Mouse (Mus musculus) hindbrain, embryonic 12.5 days (tissue): ENCODE measurements at regions not wholly inside any gene's neighbourhood (a gene's known extent, or its start where the extent isn't known, plus 50 kb on each side); places are given as distances from the start of the nearest gene placed in this dataset.

ENCODE experiments used
- ATAC-seq: fragments of 200-750 bp; cut with Nextera tagmentation; 2 replicates; pipeline ENCODE4 v1.8.0; 2017; ENCODE audit warnings: moderate TSS enrichment; ENCODE audit not compliant: low FRiP score
- H3K27ac ChIP-seq: fragments of 300-500 bp; sonication (generic); 2 replicates; pipeline ENCODE4 v1.5.1; 2016; ENCODE audit warnings: mild to moderate bottlenecking
- H3K27me3 ChIP-seq: fragments of 300-500 bp; sonication (generic); 2 replicates; pipeline ENCODE4 v1.6.1; 2016; ENCODE audit warnings: mild to moderate bottlenecking
- H3K36me3 ChIP-seq: fragments of 300-500 bp; sonication (generic); 2 replicates; pipeline ENCODE4 v1.6.1; 2016; ENCODE audit warnings: mild to moderate bottlenecking
- H3K4me1 ChIP-seq: fragments of 300-500 bp; sonication (generic); 2 replicates; pipeline ENCODE4 v1.6.1; 2016
- H3K4me2 ChIP-seq: fragments of 300-500 bp; sonication (generic); replicated peaks from 2 replicates; pipeline ENCODE4 v1.6.1; 2016; ENCODE audit warnings: mild to moderate bottlenecking
- H3K4me3 ChIP-seq: fragments of 300-500 bp; sonication (generic); 2 replicates; pipeline ENCODE4 v1.5.1; 2016; ENCODE audit warnings: mild to moderate bottlenecking
- H3K9ac ChIP-seq: fragments of 300-500 bp; sonication (generic); 2 replicates; pipeline ENCODE4 v1.6.1; 2016; ENCODE audit warnings: mild to moderate bottlenecking, moderate library complexity
- H3K9me3 ChIP-seq: fragments of 300-500 bp; sonication (generic); replicated peaks from 2 replicates; pipeline ENCODE4 v1.6.1; 2016; ENCODE audit warnings: mild to moderate bottlenecking
- WGBS: fragments of 180-500 bp; shearing (Covaris S2); methylation state at CpG from one replicate; pipeline ENCODE4 v1.1.7; 2016; 5-methylcytosine and 5-hydroxymethylcytosine counted together

DNA sequence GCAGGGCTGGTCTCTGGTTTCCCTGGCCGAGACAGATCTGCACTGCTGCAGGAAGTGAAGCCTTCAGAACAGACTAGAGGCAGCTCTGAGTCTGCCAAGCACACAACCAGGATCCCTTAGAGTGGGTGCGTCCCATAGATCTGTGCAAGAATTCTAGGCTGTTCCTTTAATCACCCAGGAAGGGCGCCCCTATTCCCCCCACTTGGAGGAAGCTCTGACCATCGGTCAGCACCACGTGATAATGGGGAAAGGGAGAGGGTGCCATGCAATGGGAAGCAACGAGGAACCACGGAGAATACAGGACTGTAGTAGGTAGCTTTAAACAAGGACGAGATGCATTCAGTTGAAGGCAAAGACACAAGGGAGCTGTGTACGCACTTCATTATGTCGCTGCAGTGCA is 101.1 kb downstream of the Tmem30b start:
- Histone ChIP-seq H3K4me2 (no peak overlapping the region), H3K4me3 (no peak overlapping the region), H3K27me3 (no peaks in the 10 kb centered on the region), H3K9ac (no peak overlapping the region), H3K9me3 (no peaks in the 10 kb centered on the region), H3K4me1 (peaks cover 5% of the 10 kb centered on the region; the same call in 1 of the 2 replicates), H3K27ac (peak overlapping the region; percentile 8; the same call in 1 of the 2 replicates), H3K36me3 (no peaks in the 10 kb centered on the region)
- no peak for ATAC-seq
- WGBS, result 65% methylated on average over 10 of the region's 10 CpGs

DNA sequence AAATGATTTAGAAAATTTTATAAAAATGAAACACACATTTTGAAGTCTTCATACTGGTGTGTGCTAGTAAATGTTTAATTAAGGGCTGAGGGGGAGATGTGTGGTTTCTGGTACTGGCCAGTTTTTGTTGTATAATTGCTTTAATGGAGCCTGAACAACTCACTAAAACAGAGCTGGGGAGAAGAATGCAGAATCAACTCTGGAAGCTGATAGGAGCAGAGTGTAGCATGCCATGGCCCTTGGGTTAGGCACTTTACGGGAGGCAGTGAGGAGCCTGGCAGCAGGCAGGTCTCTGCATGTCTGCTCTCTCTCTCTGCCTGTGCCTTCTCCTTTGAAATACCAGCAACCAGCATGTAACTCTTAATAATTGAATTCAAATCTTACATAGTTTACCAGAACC is 104.9 kb downstream of the Tmem30b start:
- Histone ChIP-seq H3K27me3 (no peaks in the 10 kb centered on the region), H3K9ac (no peak overlapping the region), H3K4me1 (0 out of 2 replicates have a peak, but pooled peaks cover 3% of the 10 kb centered on the region), H3K27ac (no peak overlapping the region), H3K36me3 (no peaks in the 10 kb centered on the region), H3K4me3 (no peak overlapping the region), H3K4me2 (no peak overlapping the region), H3K9me3 (no peaks in the 10 kb centered on the region)
- ATAC-seq, result no peak
- 59% methylated on average over 1 of the region's 1 CpGs for WGBS

DNA sequence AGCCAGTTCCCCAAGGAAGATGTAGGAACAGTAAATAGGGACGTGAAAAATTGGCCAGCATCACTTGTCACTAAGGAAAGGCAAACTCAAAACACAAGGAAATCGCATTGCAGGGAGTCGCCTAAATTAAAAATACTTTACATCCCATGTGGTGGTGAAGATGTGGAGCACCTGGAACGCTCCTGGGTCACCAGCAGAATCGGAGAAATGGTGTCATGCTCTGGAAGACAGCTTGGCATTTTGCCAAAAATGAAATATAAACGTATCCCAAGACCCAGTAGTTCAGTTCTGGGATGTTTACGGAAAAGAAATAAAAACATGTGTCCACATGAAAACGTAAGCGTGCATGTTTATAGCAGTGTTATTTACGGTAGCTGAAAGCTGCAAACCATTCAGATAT is 111.5 kb downstream of the Tmem30b start:
- Histone ChIP-seq H3K9me3 (no peaks in the 10 kb centered on the region), H3K9ac (no peak overlapping the region), H3K27me3 (no peaks in the 10 kb centered on the region), H3K36me3 (no peaks in the 10 kb centered on the region), H3K4me1 (no peaks in the 10 kb centered on the region), H3K4me3 (no peak overlapping the region), H3K27ac (no peak overlapping the region), H3K4me2 (no peak overlapping the region)
- WGBS, result 78% methylated on average over 10 of the region's 10 CpGs
- ATAC-seq, result no peak

DNA sequence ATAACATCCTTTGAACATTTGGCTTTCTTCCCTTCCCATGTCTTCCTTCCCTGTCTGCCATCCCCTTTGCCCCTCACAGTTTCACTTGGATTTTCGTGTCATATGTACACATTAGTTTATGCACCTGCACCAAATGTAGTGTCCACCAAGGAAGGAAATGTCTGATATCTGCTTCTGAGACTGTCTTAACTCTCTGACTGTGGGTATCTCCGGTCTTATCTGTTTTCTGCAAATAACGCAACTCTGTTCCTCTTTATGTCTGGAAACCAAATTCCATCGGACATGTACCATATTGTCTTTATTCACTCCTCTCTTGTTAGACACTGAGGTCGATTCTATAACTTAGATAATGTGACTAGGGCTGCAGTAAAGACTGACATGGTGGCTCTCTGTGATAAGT is 113.6 kb downstream of the Tmem30b start:
- H3K4me1 ChIP-seq, result 0 out of 2 replicates have a peak, but pooled peaks cover 4% of the 10 kb centered on the region
- no peak overlapping the region for H3K9ac ChIP-seq
- no peak for ATAC-seq
- no peak overlapping the region for H3K27ac ChIP-seq
- WGBS, result 90% methylated on average over 5 of the region's 5 CpGs
- no peak overlapping the region for H3K4me3 ChIP-seq
- H3K27me3 ChIP-seq, result no peaks in the 10 kb centered on the region
- H3K36me3 ChIP-seq, result no peaks in the 10 kb centered on the region
- no peak overlapping the region for H3K4me2 ChIP-seq
- no peaks in the 10 kb centered on the region for H3K9me3 ChIP-seq

DNA sequence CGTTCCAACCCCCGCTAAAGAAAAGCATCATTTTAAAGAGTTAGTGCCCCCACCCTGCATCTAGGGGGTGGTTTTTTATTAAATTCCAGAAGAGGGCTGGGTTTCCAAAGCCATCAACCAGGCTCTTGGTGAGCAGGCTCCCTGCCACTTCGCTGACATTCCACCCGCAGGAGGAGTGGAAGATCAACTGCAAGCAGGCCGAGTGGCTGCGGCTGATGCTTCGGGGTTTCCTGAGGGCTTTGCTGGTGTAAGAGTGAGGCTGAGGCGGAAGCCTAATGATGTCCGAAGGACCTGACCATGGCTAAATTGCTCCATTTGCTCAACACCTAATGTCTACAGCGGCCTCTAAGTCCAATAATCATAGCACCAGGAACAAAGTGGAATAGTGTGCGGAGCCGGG is 118.0 kb downstream of the Tmem30b start:
- no peaks in the 10 kb centered on the region for H3K27me3 ChIP-seq
- H3K4me2 ChIP-seq, result no peak overlapping the region
- no peaks in the 10 kb centered on the region for H3K9me3 ChIP-seq
- no peak overlapping the region for H3K27ac ChIP-seq
- H3K9ac ChIP-seq, result no peak overlapping the region
- no peak overlapping the region for H3K4me3 ChIP-seq
- ATAC-seq, result no peak
- H3K36me3 ChIP-seq, result no peaks in the 10 kb centered on the region
- 0 out of 2 replicates have a peak, but pooled peaks cover 4% of the 10 kb centered on the region for H3K4me1 ChIP-seq
- WGBS, result 68% methylated on average over 12 of the region's 12 CpGs

DNA sequence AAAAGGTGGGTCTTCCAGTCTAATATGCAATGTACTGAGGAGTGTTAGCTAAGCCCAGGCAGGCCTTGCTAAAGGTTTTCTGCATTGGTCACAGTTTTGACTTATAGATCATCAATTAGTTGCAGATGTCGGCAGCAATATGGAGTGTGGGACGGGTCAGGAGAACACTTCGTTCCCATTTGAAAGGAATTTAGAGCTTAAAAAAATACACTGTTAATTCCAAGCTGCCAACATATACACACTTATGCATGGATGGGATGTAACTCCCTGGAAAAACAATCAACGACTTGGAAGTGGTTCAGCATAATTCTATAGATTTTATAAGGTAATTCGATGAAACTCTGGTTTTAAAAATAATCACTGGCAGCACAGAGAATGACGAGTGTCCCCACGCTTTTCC is 121.4 kb downstream of the Tmem30b start:
- Histone ChIP-seq H3K27me3 (no peaks in the 10 kb centered on the region), H3K4me1 (0 out of 2 replicates have a peak, but pooled peaks cover 4% of the 10 kb centered on the region), H3K9ac (no peak overlapping the region), H3K9me3 (no peaks in the 10 kb centered on the region), H3K36me3 (no peaks in the 10 kb centered on the region), H3K4me2 (no peak overlapping the region), H3K27ac (no peak overlapping the region), H3K4me3 (no peak overlapping the region)
- WGBS, result 77% methylated on average over 7 of the region's 7 CpGs
- no peak for ATAC-seq

DNA sequence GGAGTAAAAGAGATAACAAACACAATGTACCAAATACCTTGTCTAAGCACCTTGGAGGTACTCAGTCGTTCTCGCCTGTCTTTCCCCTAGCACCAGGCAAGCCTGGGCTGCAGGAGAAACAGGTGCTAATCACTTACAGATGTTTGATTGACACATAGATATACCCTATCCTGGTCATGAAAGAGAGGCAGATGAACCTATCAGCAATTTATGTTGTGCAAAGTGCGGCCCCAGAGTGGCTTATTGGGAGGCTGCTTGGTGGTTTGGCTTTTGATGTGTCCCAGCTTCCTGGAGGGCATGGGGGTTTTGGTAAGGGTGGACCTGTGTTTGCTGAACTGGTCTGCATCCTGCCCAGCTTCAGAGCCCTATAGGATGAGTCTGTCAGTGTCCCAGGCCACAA is 129.1 kb downstream of the Tmem30b start:
- Histone ChIP-seq H3K4me2 (no peak overlapping the region), H3K27me3 (no peaks in the 10 kb centered on the region), H3K9me3 (no peaks in the 10 kb centered on the region), H3K4me3 (no peak overlapping the region), H3K36me3 (no peaks in the 10 kb centered on the region), H3K9ac (no peak overlapping the region), H3K27ac (no peak overlapping the region), H3K4me1 (peaks cover 26% of the 10 kb centered on the region)
- ATAC-seq, result no peak
- WGBS, result 76% methylated on average over 3 of the region's 3 CpGs

DNA sequence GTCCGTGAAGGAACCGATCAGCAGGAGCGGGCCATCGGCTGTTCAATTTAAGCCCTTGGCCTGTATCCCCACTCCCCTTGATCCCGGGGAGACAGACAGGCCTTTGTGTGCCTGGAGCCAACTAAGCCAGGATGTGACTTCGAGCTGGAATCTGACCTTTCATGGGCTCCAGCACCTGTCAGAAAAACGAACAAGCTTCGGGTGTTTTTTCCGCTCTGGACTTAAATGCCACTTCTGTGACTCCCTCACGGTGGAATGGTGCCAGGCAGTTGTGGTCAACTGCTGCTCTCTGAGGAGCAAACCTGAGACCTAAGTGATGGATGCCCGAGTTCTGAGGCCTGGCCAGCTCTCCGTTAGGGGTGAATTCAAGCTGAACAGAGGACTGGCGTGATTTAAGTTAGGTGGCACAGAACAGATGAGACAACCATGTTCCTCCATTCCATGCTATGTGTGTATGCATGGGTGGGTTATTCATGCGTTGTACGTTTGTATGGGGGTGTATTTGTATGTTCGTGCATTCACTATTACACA is 129.8 kb downstream of the Tmem30b start:
- ATAC-seq, result peak; percentile 32; the same call in 1 of the 2 replicates
- H3K4me3 ChIP-seq, result no peak overlapping the region
- no peak overlapping the region for H3K9ac ChIP-seq
- H3K4me2 ChIP-seq, result no peak overlapping the region
- H3K27me3 ChIP-seq, result no peaks in the 10 kb centered on the region
- peak overlapping the region; percentile 66; the same call in 1 of the 2 replicates for H3K27ac ChIP-seq
- no peaks in the 10 kb centered on the region for H3K9me3 ChIP-seq
- WGBS, result 43% methylated on average over 16 of the region's 16 CpGs
- H3K36me3 ChIP-seq, result no peaks in the 10 kb centered on the region
- H3K4me1 ChIP-seq, result peaks cover 26% of the 10 kb centered on the region

DNA sequence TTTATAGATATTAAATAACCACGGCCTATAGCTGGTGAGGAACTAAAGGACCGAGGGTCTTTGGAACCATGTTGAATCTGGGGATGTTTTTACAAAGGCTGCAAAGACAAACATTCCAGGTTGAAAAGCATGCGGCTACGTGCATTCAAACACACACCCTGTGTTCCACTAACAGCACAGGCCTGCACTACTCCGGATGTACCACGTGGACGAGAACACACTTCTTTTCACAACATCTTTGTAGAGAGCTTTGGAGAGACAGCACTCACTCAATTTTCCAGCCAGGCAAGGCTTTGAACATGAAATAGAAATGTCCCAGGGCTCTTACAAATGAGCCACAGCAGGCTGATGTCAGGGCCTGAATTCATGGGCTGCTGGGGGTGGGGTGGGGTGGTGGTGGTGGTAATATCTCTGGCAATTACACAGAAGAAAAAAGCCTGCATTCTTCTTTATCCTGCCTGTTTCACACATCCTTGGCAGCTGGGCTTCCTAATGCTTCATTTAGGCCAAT is 129.3 kb downstream of the Slc38a6 start:
- WGBS, result 66% methylated on average over 7 of the region's 7 CpGs
- Histone ChIP-seq H3K27me3 (no peaks in the 10 kb centered on the region), H3K4me3 (no peak overlapping the region), H3K4me1 (peaks cover 26% of the 10 kb centered on the region), H3K36me3 (no peaks in the 10 kb centered on the region), H3K4me2 (no peak overlapping the region), H3K27ac (peak overlapping the region; percentile 66), H3K9ac (no peak overlapping the region), H3K9me3 (no peaks in the 10 kb centered on the region)
- peak; percentile 52; the same call in 1 of the 2 replicates for ATAC-seq

DNA sequence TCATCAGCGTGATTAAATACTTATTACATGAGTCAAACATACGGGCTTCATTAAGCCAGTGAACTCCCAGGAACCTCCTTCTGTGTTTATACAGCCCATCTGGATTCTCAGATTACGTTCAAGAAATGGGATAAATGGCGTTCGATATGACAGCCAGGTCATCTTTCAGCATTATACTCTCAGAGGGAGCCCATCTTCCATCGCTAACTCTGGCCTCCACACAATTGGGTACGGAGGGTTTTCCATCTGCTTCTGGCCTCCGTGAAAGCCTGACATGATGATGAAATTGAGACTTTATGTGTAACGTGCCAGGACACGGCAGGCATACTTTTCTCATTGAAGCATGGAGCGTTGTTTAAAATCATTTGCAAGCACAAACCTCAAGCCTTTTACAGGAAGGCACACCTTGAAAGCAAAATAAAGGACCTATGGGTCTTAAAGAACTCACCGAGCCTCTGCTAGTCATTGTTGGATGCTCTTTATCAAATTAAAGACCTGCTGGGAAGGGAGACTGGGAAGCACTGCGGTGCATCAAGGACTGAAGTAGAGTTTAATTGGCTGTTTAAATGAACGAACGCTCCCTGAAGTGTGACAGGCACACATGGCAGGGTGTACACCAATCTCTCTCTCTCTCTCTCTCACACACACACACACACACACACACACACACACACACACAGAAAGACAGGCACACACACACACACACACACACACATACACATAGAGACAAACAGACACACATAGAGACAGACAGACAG is 127.0 kb downstream of the Slc38a6 start:
- no peaks in the 10 kb centered on the region for H3K27me3 ChIP-seq
- 50% methylated on average over 15 of the region's 15 CpGs for WGBS
- ATAC-seq, result no peak
- peaks cover 26% of the 10 kb centered on the region for H3K4me1 ChIP-seq
- H3K9me3 ChIP-seq, result no peaks in the 10 kb centered on the region
- no peak overlapping the region for H3K9ac ChIP-seq
- no peak overlapping the region for H3K4me3 ChIP-seq
- H3K36me3 ChIP-seq, result no peaks in the 10 kb centered on the region
- H3K27ac ChIP-seq, result peak overlapping the region; percentile 35; the same call in 1 of the 2 replicates
- H3K4me2 ChIP-seq, result no peak overlapping the region

DNA sequence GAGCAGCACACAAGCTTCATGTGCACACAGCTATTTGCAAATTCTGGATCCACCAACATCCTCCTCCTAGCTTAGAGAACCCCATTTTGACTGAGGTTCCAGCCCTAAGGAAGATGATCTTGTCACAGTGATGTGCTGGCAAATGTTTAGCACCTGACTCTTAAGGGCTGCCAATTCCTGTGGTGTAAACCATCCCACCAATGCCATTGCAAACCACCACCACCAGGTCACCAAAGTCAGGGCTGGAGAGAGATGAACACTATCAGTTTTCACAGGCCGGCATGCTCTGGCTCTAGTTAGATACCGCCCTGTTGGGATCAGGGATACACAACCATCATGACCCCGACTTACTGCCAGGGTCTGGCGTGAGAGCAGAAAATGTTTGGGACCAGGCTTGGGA is 125.9 kb downstream of the Slc38a6 start:
- no peaks in the 10 kb centered on the region for H3K36me3 ChIP-seq
- no peak overlapping the region for H3K4me2 ChIP-seq
- 72% methylated on average over 4 of the region's 4 CpGs for WGBS
- H3K9ac ChIP-seq, result no peak overlapping the region
- ATAC-seq, result no peak
- peaks cover 26% of the 10 kb centered on the region for H3K4me1 ChIP-seq
- no peak overlapping the region for H3K4me3 ChIP-seq
- no peak overlapping the region for H3K27ac ChIP-seq
- no peaks in the 10 kb centered on the region for H3K9me3 ChIP-seq
- no peaks in the 10 kb centered on the region for H3K27me3 ChIP-seq

DNA sequence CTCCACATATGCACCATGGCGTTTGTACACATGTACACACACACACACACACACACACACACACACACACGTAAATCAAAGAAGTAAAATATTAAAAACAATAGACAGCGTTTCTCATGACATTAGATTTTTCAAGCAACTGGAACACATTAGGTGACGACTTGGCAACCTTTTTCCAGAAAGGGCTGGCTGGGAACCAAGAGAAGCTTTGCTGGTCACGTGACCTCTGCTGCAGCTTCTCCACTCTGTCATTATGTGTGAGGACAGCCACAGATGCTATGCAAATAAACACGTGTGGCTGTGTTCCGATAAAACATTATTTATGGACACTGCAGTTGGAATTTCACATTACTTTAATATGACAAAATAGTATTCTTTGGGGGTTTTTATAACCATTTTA is 124.3 kb downstream of the Slc38a6 start:
- H3K27me3 ChIP-seq, result no peaks in the 10 kb centered on the region
- H3K9ac ChIP-seq, result no peak overlapping the region
- H3K9me3 ChIP-seq, result no peaks in the 10 kb centered on the region
- 79% methylated on average over 7 of the region's 7 CpGs for WGBS
- H3K36me3 ChIP-seq, result no peaks in the 10 kb centered on the region
- H3K4me2 ChIP-seq, result no peak overlapping the region
- no peak for ATAC-seq
- H3K4me3 ChIP-seq, result no peak overlapping the region
- H3K27ac ChIP-seq, result no peak overlapping the region
- peaks cover 19% of the 10 kb centered on the region for H3K4me1 ChIP-seq
